Mouse (Mus musculus) spleen, adult 2 months (tissue): Measurements from ENCODE around the gene Rffl.

Source experiments
- CTCF ChIP-seq: fragments of 200-500 bp; IDR thresholded peaks from 2 replicates; pipeline ENCODE4 v1.5.1; 2011; ENCODE audit warnings: mild to moderate bottlenecking, inconsistent platforms; ENCODE audit not compliant: insufficient read depth, insufficient read length, insufficient replicate concordance; ENCODE audit errors: extremely low read depth
- POLR2A ChIP-seq: fragments of 200-500 bp; IDR thresholded peaks from 2 replicates; pipeline ENCODE4 v1.6.1; 2011; ENCODE audit warnings: low read depth, low read length, inconsistent platforms

- TF ChIP-seq POLR2A = no peak
- TF ChIP-seq CTCF = no peak
Observed at GRCm38 (mm10) chr11:82867956-82868355, 3.1 kb downstream of the Rffl start.
